Mouse (Mus musculus) cerebellum, adult 9-11 months (tissue): ENCODE measurements around the gene Ccdc194.
A peak's percentile ranks its signal among the peaks of the same experiment; 100 is the strongest.

Experiments used
- DNase-seq: peaks from one replicate; pipeline ENCODE4 v3.0.0; 2022

The Ccdc194 gene

DNA sequence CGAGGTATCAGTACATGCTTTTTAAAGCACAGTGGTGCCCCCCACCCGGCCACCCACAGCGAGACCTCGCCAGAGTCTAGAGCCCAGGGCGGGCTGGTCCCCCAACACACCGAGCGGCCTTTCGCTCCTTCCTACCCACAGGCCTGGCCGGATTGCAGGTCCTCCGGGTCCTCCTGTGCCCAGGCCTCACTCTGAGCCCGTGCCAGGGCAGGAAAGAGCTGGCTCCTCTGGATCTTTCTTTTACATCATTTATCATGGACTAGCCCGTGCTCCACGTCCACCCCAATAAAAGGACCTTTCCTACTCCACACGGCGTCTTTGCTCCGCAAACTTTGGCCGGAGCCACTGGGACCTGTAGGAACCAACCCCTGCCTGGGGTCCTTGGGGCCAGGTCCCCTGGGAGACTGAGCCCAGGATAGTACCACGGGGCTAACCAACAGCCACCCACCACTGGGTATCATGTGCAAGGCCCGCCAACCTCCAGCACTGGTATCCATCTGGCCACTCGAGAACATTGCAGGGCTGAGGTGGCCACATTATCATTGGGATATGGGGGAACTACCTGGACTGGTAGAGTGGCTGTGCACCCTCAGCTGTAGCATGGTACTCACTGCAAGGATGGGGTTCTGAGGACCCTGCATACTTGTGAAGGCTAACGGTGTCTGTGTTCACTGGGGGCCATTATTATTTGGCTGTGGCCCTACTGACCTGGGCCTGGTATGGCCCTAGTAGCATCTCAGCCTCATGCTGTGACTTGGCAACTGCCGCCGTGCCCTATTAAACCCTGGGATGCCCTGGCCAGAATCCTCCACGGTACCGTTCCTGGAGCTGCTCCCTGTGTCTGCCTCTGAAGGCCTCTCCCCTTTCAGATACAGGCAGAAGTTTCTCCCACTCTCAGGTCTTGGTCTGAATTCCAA is 50.5 kb downstream of the Ccdc194 start:
- peak; percentile 76 for DNase-seq

DNA sequence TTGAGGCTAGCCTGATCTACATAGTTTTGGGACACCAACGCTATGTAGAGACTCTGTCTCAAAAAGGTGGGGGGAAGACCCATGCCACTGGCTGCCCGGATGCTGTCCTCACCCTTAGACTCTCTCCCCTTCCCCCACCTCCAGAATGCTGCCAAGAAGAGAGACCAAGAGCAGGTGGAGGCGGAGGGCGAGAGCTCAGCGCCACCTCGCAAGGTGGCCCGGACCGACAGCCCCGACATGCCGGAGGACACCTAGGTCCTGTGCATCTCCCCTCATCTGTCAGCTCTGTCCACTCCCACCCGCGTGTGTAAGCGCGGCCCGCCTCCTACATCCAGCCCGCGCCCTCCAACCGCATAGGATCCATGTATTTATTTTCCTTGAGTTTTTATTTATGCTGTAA is 51.2 kb downstream of the Ccdc194 start:
- DNase-seq: peak; percentile 63

DNA sequence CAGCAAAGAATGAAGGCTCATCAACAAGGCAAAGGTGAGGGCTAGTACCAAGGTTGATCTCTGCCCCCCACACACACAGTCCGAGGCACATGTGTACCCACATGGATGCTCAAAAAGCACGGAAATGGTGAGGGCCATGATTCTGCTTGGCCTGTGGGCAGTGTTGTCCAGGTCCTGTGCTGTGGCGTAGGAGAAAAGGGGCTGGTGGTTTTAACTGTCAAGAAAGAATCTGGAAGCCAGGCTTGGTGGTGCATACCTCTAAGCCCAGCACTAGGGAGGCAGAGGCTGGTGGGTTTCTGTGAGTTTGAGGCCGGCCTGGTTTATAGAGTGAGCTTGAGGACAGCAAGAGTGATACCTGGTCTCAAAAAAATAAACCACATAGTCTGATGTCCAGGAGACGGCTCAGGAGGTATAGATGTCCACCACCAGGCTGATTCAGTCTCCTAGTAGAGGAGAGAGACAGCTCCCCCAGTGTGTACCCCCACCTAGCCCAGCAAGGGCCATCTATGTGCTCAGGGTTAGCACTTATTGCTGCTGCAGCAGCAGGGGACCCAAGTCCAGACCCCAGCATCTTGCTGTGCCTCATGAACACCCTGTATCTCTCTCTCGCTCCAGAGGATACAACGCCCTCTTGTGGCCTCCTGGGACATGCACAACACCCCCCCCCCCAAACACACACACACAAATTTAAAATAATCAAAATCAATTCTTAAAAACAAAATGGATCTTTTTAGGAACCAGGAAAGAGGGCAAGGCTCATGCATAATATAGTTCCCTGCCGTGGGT is 52.7 kb downstream of the Ccdc194 start:
- peak; percentile 37 for DNase-seq

DNA sequence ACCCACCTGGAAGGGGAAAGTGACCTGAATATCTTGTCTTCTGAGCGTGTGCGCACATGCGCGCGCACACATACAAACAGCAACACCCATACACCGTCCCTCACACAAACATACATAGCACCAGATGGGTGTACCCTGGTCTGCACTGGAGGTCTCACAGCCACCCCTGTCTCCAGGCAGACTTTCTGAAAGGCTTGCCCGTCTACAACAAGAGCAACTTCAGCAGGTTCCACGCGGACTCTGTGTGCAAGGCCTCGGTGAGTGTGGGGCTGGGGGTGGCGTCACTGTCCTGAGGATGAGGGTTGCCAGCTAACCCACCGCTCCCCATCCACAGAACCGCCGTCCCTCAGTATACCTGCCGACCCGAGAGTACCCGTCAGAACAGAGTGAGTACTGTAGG is 53.6 kb downstream of the Ccdc194 start:
- peak; percentile 53 for DNase-seq

DNA sequence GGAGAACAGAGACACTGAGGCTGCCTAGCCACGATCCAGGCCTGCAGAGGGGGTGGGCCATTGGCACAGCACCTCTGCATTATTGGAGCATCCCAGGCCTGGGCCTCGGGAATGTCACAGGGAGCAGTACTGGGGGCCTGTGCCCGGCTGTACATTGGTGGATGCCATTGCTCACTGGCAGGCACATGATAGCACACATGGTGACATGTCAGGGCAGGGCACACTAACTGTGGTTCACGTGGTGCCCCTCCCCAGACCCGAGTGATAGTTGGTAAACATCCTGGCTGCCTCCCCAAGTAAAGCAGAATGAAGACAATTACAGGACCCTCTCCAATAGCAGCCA is 54.6 kb downstream of the Ccdc194 start:
- peak; percentile 61 for DNase-seq

GRCm38 (mm10) chr8:71470146-71470912 is 55.2 kb downstream of the Ccdc194 start:
- DNase-seq: peak; percentile 62
